Mouse (Mus musculus): Measurements from ENCODE around the gene Rapgef4. TPM values are rescaled to one million over a fixed set of nuclear protein-coding genes. Genes with fewer than 3 reads are reported as not detected.

Rapgef4 gene
- polyA plus RNA-seq, 1 experiment from 2014 or later, result 4.2 TPM

DNA sequence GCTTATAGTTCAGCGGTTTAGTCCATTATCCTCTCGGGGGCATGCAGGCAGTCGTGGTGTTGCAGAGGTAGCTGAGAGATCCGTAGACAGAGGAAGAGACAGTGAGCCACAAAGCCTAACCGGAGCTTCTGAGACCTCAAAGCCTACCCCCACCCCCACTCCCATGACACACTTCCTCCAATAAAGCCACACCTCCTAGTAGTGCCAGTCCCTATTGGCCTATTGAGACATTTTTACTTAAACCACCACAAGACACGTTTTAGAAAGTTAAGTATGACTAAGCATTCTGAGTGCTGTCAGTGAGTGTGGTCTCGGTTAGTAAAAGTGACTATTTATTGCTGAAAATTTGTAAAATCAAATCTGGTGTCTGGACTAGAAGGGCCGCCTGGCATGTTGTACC is 189.5 kb downstream of the Rapgef4 start:
- no peaks in the 10 kb centered on the region for H3K27me3 ChIP-seq (replicated peaks; ENCODE audit: control insufficient read depth, insufficient read depth, low read length)
- peaks cover 28% of the 10 kb centered on the region for H3K4me1 ChIP-seq (replicated peaks; ENCODE audit: control insufficient read depth, insufficient read depth, low read length)
- H3K4me3 ChIP-seq (ENCODE audit: low read depth, low read length), result no peak overlapping the region
- H3K9ac ChIP-seq (ENCODE audit: low read depth, low read length), result no peak overlapping the region
- no peaks in the 10 kb centered on the region for H3K9me3 ChIP-seq (ENCODE audit: control insufficient read depth, low read length)
- WGBS, result 43% methylated on average over 8 of the region's 8 CpGs
- H3K36me3 ChIP-seq (ENCODE audit: control insufficient read depth, insufficient read depth, low read length), result no peaks in the 10 kb centered on the region
- ATAC-seq (replicated peaks; ENCODE audit: low FRiP score) (0 out of 2 replicates have a peak, but pooled peaks have one; percentile 42), DNase-seq (ENCODE audit: low spot score) (no peak)
- no peak overlapping the region for H3K4me2 ChIP-seq
- no peak overlapping the region for H3K27ac ChIP-seq (ENCODE audit: low read depth, low read length)

DNA sequence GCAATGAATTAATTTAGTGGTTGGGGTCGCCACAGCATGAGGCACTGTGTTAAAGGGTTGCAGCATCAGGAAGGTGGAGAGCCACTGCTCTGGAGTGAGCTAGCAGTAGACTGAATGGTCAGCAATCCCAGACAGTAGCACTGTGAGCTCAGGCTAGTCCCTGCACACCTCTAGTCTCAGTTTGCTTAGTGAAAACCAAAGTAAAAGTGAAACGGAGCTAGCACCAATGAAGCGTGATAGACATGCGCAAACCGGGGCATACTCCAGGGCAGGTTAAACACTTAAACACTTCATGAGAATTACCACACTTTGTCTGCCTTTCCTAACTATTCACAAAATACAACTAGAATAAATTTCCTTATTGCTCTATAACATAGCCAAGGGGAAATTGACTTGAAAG is 190.2 kb downstream of the Rapgef4 start:
- Histone ChIP-seq H3K4me1 (replicated peaks; ENCODE audit: control insufficient read depth, insufficient read depth, low read length) (peaks cover 32% of the 10 kb centered on the region), H3K36me3 (ENCODE audit: control insufficient read depth, insufficient read depth, low read length) (no peaks in the 10 kb centered on the region), H3K27ac (ENCODE audit: low read depth, low read length) (no peak overlapping the region), H3K9me3 (ENCODE audit: control insufficient read depth, low read length) (no peaks in the 10 kb centered on the region), H3K9ac (ENCODE audit: low read depth, low read length) (no peak overlapping the region), H3K4me2 (no peak overlapping the region), H3K4me3 (ENCODE audit: low read depth, low read length) (no peak overlapping the region), H3K27me3 (replicated peaks; ENCODE audit: control insufficient read depth, insufficient read depth, low read length) (no peaks in the 10 kb centered on the region)
- no peak for ATAC-seq (replicated peaks; ENCODE audit: low FRiP score)
- WGBS, result 88% methylated on average over 5 of the region's 5 CpGs
- no peak for DNase-seq (ENCODE audit: low spot score)

DNA sequence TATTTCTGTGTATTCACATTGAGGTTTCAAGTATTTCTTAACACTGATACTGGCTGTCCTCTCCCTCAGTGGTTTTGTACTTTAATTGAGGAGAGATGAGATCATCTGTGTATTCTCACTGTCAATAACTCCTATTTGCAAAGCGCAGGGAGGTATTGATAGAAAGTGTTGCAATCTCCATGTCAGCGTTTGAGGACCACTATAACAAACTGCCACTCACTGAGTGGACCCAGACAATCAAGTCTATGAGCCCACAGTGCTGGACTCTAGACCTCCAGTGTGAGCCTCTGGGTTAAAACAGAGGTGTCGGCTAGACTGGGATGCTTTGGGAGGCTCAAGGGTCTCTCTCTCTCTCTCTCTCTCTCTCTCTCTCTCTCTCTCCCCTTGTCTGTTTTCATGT is 192.0 kb downstream of the Rapgef4 start:
- Histone ChIP-seq H3K4me3 (ENCODE audit: low read depth, low read length) (no peak overlapping the region), H3K4me2 (no peak overlapping the region; the same call in 1 of the 2 replicates), H3K4me1 (replicated peaks; ENCODE audit: control insufficient read depth, insufficient read depth, low read length) (peaks cover 34% of the 10 kb centered on the region), H3K27ac (ENCODE audit: low read depth, low read length) (no peak overlapping the region), H3K27me3 (replicated peaks; ENCODE audit: control insufficient read depth, insufficient read depth, low read length) (no peaks in the 10 kb centered on the region), H3K9ac (ENCODE audit: low read depth, low read length) (no peak overlapping the region), H3K9me3 (ENCODE audit: control insufficient read depth, low read length) (no peaks in the 10 kb centered on the region), H3K36me3 (ENCODE audit: control insufficient read depth, insufficient read depth, low read length) (no peaks in the 10 kb centered on the region)
- ATAC-seq (replicated peaks; ENCODE audit: low FRiP score) (peak; percentile 69), DNase-seq (ENCODE audit: low spot score) (no peak)
- 58% methylated on average over 3 of the region's 3 CpGs for WGBS

DNA sequence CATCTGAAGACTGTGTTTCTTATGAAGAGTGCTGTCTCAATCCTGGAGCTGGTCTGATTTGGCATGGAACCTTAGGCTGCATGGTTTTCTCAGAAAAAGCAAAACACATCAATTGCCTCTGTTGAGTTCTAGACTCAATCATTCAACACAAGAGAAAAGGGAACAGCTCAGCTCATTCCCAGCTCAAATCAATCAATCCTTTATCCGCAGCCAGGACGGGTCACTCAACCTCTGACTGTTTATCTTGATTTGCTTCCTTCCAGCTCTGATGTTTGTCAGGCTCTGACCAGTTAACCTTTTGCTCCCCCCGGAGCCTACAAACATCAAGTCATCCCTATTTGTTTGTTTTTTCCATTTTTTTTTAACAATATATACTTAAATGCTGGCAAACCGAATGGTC is 192.8 kb downstream of the Rapgef4 start:
- DNase-seq (ENCODE audit: low spot score) (no peak), ATAC-seq (replicated peaks; ENCODE audit: low FRiP score) (no peak)
- H3K4me2 ChIP-seq, result no peak overlapping the region
- no peak overlapping the region for H3K4me3 ChIP-seq (ENCODE audit: low read depth, low read length)
- no peaks in the 10 kb centered on the region for H3K9me3 ChIP-seq (ENCODE audit: control insufficient read depth, low read length)
- H3K4me1 ChIP-seq (replicated peaks; ENCODE audit: control insufficient read depth, insufficient read depth, low read length), result peaks cover 37% of the 10 kb centered on the region
- 30% methylated on average over 4 of the region's 4 CpGs for WGBS
- H3K9ac ChIP-seq (ENCODE audit: low read depth, low read length), result no peak overlapping the region
- no peaks in the 10 kb centered on the region for H3K27me3 ChIP-seq (replicated peaks; ENCODE audit: control insufficient read depth, insufficient read depth, low read length)
- H3K36me3 ChIP-seq (ENCODE audit: control insufficient read depth, insufficient read depth, low read length), result no peaks in the 10 kb centered on the region
- H3K27ac ChIP-seq (ENCODE audit: low read depth, low read length), result no peak overlapping the region

DNA sequence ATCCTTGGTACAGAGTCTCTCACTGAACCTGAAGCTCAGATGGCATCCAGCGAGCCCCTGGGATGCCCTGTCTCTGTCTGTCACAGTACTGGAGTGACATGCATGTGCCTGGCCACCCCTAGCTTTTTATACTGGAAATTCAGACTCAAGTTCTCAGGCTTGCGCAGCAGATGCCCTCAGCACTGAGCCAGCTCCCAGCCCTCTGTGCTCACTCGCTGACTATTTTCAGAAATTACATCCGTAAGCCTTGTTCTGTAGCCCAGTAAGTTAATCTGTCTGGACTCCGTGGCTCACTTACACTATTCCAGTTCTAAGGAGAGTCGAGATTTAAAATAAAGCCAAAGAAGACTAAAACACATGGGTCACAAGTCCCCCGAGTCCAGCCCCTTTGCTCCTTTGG is 194.5 kb downstream of the Rapgef4 start:
- Histone ChIP-seq H3K4me2 (no peak overlapping the region), H3K36me3 (ENCODE audit: control insufficient read depth, insufficient read depth, low read length) (no peaks in the 10 kb centered on the region), H3K9me3 (ENCODE audit: control insufficient read depth, low read length) (no peaks in the 10 kb centered on the region), H3K27ac (ENCODE audit: low read depth, low read length) (no peak overlapping the region), H3K9ac (ENCODE audit: low read depth, low read length) (no peak overlapping the region), H3K4me3 (ENCODE audit: low read depth, low read length) (no peak overlapping the region), H3K4me1 (replicated peaks; ENCODE audit: control insufficient read depth, insufficient read depth, low read length) (peaks cover 20% of the 10 kb centered on the region), H3K27me3 (replicated peaks; ENCODE audit: control insufficient read depth, insufficient read depth, low read length) (no peaks in the 10 kb centered on the region)
- WGBS, result 74% methylated on average over 7 of the region's 7 CpGs
- ATAC-seq (replicated peaks; ENCODE audit: low FRiP score) (no peak), DNase-seq (ENCODE audit: low spot score) (no peak)

DNA sequence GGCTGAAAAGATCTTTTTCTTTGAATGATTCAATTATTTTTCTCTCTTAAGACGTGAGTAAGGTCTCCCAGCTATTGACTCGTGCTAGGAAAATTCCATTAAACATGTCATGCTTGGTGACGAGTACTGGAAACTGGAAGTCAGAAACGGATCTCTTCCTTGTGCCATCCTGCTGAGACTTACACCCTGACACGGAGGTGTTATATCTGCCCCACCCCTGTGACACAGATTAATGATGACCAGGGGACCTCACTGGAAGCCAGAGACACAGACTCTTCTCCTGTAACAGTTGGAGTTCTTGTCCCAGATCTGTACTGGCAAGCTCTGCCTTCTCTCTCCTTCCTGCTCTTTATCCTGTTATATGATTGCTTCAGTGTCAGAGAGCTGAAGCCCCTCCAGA is 194.9 kb downstream of the Rapgef4 start:
- no peak overlapping the region for H3K9ac ChIP-seq (ENCODE audit: low read depth, low read length)
- DNase-seq (ENCODE audit: low spot score) (no peak), ATAC-seq (replicated peaks; ENCODE audit: low FRiP score) (no peak)
- 26% methylated on average over 5 of the region's 5 CpGs for WGBS
- no peaks in the 10 kb centered on the region for H3K9me3 ChIP-seq (ENCODE audit: control insufficient read depth, low read length)
- H3K4me2 ChIP-seq, result no peak overlapping the region
- H3K36me3 ChIP-seq (ENCODE audit: control insufficient read depth, insufficient read depth, low read length), result no peaks in the 10 kb centered on the region
- H3K4me1 ChIP-seq (replicated peaks; ENCODE audit: control insufficient read depth, insufficient read depth, low read length), result peaks cover 19% of the 10 kb centered on the region
- H3K27me3 ChIP-seq (replicated peaks; ENCODE audit: control insufficient read depth, insufficient read depth, low read length), result no peaks in the 10 kb centered on the region
- peak overlapping the region; percentile 56; the same call in 1 of the 2 replicates for H3K27ac ChIP-seq (ENCODE audit: low read depth, low read length)
- no peak overlapping the region for H3K4me3 ChIP-seq (ENCODE audit: low read depth, low read length)

DNA sequence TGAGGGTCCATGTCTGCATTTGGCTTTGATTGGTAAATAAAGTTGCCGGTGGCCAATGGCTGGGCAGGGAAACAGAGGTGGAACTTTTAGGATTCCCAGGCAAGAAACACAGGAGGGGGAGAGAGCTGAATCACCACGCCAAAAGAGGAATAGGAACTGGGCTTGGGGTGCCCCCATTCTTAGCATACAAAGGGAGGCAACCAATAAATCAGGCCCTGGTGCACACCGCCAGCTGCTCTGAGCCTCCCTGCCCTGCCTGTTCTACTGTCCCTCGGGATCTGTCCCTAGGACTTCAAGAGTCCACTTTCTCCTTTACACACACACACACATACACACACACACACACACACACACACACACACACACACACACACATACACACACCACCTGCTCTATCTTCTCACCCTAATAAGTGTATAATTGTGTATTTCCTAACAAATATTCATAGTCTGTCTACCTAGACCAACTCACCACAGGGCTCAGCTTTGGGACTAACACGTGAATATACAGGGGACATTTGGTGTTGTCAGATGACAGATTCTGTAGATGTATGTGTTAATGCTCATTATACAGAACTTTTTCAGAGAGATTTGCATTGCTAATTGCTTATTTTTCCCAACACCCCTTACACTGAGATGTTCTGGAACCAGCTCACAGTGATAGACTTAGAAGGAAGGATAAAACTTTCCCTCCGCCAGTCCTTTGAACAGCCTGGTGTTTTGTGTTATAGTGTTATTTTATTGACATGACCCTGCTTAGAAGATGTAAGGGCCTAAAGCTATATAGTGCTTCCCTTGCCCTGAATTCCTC is 196.4 kb downstream of the Rapgef4 start:
- H3K4me1 ChIP-seq (replicated peaks; ENCODE audit: control insufficient read depth, insufficient read depth, low read length), result peaks cover 18% of the 10 kb centered on the region
- H3K4me3 ChIP-seq (ENCODE audit: low read depth, low read length), result no peak overlapping the region
- no peak for ATAC-seq (replicated peaks; ENCODE audit: low FRiP score)
- no peak overlapping the region for H3K27ac ChIP-seq (ENCODE audit: low read depth, low read length)
- H3K27me3 ChIP-seq (replicated peaks; ENCODE audit: control insufficient read depth, insufficient read depth, low read length), result no peaks in the 10 kb centered on the region
- no peak for DNase-seq (ENCODE audit: low spot score)
- no peaks in the 10 kb centered on the region for H3K36me3 ChIP-seq (ENCODE audit: control insufficient read depth, insufficient read depth, low read length)
- no peak overlapping the region for H3K9ac ChIP-seq (ENCODE audit: low read depth, low read length)
- WGBS, result 65% methylated on average over 6 of the region's 6 CpGs
- H3K4me2 ChIP-seq, result no peak overlapping the region
- no peaks in the 10 kb centered on the region for H3K9me3 ChIP-seq (ENCODE audit: control insufficient read depth, low read length)

DNA sequence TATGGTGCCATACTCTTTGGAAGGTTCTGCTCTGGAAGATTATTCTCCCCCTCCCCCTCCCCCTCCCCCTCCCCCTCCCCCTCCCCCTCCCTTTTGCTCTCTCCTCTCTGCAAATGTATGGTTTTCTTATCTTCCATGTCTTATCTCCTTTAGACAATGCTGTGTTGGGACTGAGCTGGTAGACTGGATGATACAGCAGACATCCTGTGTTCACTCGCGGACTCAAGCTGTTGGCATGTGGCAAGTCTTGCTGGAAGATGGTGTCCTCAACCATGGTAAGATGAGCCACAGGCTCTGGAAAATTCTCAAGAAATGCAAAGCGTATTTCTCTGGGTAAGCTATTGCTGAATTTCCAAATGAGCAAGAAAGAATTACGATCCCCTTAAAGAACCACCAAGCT is 197.0 kb downstream of the Rapgef4 start:
- H3K36me3 ChIP-seq (ENCODE audit: control insufficient read depth, insufficient read depth, low read length), result no peaks in the 10 kb centered on the region
- peaks cover 15% of the 10 kb centered on the region for H3K4me1 ChIP-seq (replicated peaks; ENCODE audit: control insufficient read depth, insufficient read depth, low read length)
- 54% methylated on average over 4 of the region's 4 CpGs for WGBS
- H3K27me3 ChIP-seq (replicated peaks; ENCODE audit: control insufficient read depth, insufficient read depth, low read length), result no peaks in the 10 kb centered on the region
- peak; percentile 50; the same call in 1 of the 2 replicates for ATAC-seq (replicated peaks; ENCODE audit: low FRiP score)
- no peak overlapping the region for H3K9ac ChIP-seq (ENCODE audit: low read depth, low read length)
- H3K9me3 ChIP-seq (ENCODE audit: control insufficient read depth, low read length), result no peaks in the 10 kb centered on the region
- DNase-seq (ENCODE audit: low spot score), result no peak
- no peak overlapping the region for H3K27ac ChIP-seq (ENCODE audit: low read depth, low read length)
- H3K4me2 ChIP-seq, result no peak overlapping the region
- H3K4me3 ChIP-seq (ENCODE audit: low read depth, low read length), result no peak overlapping the region

DNA sequence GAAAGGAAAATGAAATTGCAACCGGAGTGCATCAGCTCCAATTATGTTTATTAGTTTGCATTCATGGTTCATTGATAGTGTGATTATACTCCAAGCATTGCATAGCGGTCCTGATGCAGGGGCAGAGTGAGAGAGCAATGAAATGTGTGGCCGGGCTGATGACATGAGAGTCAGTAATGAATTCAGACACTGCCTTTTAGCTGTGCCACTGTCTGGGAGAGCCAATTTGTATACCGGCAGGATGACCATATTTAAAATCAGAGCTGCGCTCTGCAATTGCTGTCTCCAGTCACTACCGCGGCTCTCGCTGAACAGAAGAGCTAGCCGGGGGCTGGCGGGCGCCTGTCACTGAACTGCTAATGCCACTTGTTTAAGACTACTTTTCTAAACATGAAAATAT is 197.5 kb downstream of the Rapgef4 start:
- Histone ChIP-seq H3K4me1 (replicated peaks; ENCODE audit: control insufficient read depth, insufficient read depth, low read length) (peaks cover 15% of the 10 kb centered on the region), H3K27me3 (replicated peaks; ENCODE audit: control insufficient read depth, insufficient read depth, low read length) (no peaks in the 10 kb centered on the region), H3K4me3 (ENCODE audit: low read depth, low read length) (no peak overlapping the region), H3K4me2 (no peak overlapping the region), H3K9me3 (ENCODE audit: control insufficient read depth, low read length) (no peaks in the 10 kb centered on the region), H3K27ac (ENCODE audit: low read depth, low read length) (no peak overlapping the region), H3K36me3 (ENCODE audit: control insufficient read depth, insufficient read depth, low read length) (no peaks in the 10 kb centered on the region), H3K9ac (ENCODE audit: low read depth, low read length) (no peak overlapping the region)
- WGBS, result 89% methylated on average over 11 of the region's 11 CpGs
- no peak for ATAC-seq (replicated peaks; ENCODE audit: low FRiP score)
- no peak for DNase-seq (ENCODE audit: low spot score)
